Mouse (Mus musculus) heart, embryonic 16.5 days (tissue): ENCODE measurements around the gene Aarsd1. TPM values are rescaled to one million over a fixed set of nuclear protein-coding genes. Genes with fewer than 3 reads are reported as not detected.

Experiments used
- ATAC-seq: fragments of 200-750 bp; cut with Nextera tagmentation; replicated peaks from 2 replicates; pipeline ENCODE4 v1.8.0; 2017; ENCODE audit warnings: moderate number of reproducible peaks; ENCODE audit not compliant: insufficient read depth, low FRiP score; ENCODE audit errors: extremely low read depth
- H3K27ac ChIP-seq: fragments of 300-500 bp; sonication (generic); 2 replicates; pipeline ENCODE4 v1.5.1; 2014; ENCODE audit warnings: mild to moderate bottlenecking, low read length, control low read depth, moderate library complexity
- H3K27me3 ChIP-seq: fragments of 300-500 bp; sonication (generic); 2 replicates; pipeline ENCODE4 v1.6.1; 2014; ENCODE audit warnings: low read length, mixed read lengths; ENCODE audit not compliant: control insufficient read depth, insufficient read depth
- H3K36me3 ChIP-seq: fragments of 300-500 bp; sonication (generic); 2 replicates; pipeline ENCODE4 v1.6.1; 2014; ENCODE audit not compliant: control insufficient read depth, insufficient read depth
- H3K4me1 ChIP-seq: fragments of 300-500 bp; sonication (generic); 2 replicates; pipeline ENCODE4 v1.6.1; 2014; ENCODE audit warnings: low read length, mixed read lengths; ENCODE audit not compliant: control insufficient read depth, insufficient read depth
- H3K4me2 ChIP-seq: fragments of 300-500 bp; sonication (generic); 2 replicates; pipeline ENCODE4 v1.6.1; 2014; ENCODE audit warnings: low read depth, mild to moderate bottlenecking, control low read depth, low read length
- H3K4me3 ChIP-seq: fragments of 300-500 bp; sonication (generic); 2 replicates; pipeline ENCODE4 v1.5.1; 2014; ENCODE audit warnings: mild to moderate bottlenecking, control low read depth, low read length
- H3K9ac ChIP-seq: fragments of 300-500 bp; sonication (generic); 2 replicates; pipeline ENCODE4 v1.6.1; 2014; ENCODE audit warnings: low read length, control low read depth
- H3K9me3 ChIP-seq: fragments of 300-500 bp; sonication (generic); replicated peaks from 2 replicates; pipeline ENCODE4 v1.6.1; 2016; ENCODE audit warnings: low read length; ENCODE audit not compliant: control insufficient read depth
- WGBS: fragments of 180-500 bp; shearing (Covaris S2); extraction: QIAGEN DNeasy Blood & Tissue Kit; methylation state at CpG from one replicate; pipeline ENCODE4 v1.1.7; 2014; 5-methylcytosine and 5-hydroxymethylcytosine counted together
- microRNA-seq: library from miRNA; unstranded; fragments of <30 nt; microRNA quantifications from one replicate; pipeline ENCODE4, GENCODE M21; 2017
- polyA plus RNA-seq: library from polyadenylated mRNA; unstranded; fragments of >200 nt; fragmentation: Nextera tagmentation; extraction: Ambion mirVana; gene quantifications from 2 replicates; pipeline ENCODE4 v1.2.1, GENCODE M21; 2015

The Aarsd1 gene
- polyA plus RNA-seq, 1 experiment from 2014 or later: 42.8 TPM

DNA sequence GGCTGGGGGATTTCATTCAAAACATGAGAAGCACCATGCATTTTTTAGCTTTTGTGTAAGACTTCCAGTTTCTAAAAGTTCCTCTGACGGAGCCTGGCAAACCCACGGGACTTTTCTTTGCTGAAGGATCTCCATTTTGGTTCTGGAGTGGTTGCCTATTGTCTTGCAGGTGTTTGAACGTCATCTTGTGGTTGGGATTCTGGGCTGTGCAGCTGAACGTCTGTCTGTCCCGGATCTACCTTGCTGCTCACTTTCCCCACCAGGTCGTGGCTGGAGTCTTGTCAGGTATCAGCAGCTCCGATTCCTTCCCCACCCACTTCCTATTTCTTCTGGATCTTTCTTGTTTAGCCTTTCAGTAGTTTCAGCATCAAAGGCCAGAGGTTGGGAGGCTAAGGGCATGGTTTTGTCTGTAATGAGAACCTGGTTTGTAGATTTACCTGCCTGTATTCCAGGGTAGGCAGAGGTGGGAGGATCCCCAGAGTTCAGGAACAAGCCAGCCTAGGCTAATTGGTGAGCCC, 42.9 kb downstream of the Aarsd1 start:
- no peak for ATAC-seq
- no peak overlapping the region for H3K4me3 ChIP-seq
- no peaks in the 10 kb centered on the region for H3K4me1 ChIP-seq
- no peaks in the 10 kb centered on the region for H3K27me3 ChIP-seq
- H3K36me3 ChIP-seq: no peaks in the 10 kb centered on the region
- no peak overlapping the region for H3K27ac ChIP-seq
- no peak overlapping the region for H3K4me2 ChIP-seq
- no peak overlapping the region for H3K9ac ChIP-seq
- 61% methylated on average over 7 of the region's 7 CpGs for WGBS
- no peaks in the 10 kb centered on the region for H3K9me3 ChIP-seq

DNA sequence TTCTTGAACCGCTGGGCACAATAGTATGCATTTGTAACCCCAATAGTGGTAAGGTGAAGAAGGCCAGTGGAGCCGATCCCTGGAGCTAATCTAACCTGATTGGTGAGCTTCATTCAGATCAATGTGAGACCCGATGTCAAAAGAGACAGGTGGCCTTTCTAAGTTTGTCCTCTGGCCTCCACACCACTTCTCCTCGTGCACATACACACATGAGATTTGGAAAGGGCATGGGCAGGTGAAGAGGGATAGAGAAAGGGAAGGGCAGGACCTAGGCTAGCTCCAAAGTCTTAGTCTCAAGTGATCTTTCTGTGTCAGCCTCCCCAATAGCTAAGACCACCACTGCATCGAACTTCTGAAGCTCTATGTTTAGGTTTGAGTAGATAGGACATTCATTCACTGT, 47.3 kb downstream of the Aarsd1 start:
- 69% methylated on average over 5 of the region's 5 CpGs for WGBS
- H3K27me3 ChIP-seq: no peaks in the 10 kb centered on the region
- H3K4me2 ChIP-seq: no peak overlapping the region
- no peaks in the 10 kb centered on the region for H3K9me3 ChIP-seq
- no peak overlapping the region for H3K9ac ChIP-seq
- no peak for ATAC-seq
- H3K4me3 ChIP-seq: no peak overlapping the region
- no peaks in the 10 kb centered on the region for H3K4me1 ChIP-seq
- H3K27ac ChIP-seq: no peak overlapping the region
- no peaks in the 10 kb centered on the region for H3K36me3 ChIP-seq

DNA sequence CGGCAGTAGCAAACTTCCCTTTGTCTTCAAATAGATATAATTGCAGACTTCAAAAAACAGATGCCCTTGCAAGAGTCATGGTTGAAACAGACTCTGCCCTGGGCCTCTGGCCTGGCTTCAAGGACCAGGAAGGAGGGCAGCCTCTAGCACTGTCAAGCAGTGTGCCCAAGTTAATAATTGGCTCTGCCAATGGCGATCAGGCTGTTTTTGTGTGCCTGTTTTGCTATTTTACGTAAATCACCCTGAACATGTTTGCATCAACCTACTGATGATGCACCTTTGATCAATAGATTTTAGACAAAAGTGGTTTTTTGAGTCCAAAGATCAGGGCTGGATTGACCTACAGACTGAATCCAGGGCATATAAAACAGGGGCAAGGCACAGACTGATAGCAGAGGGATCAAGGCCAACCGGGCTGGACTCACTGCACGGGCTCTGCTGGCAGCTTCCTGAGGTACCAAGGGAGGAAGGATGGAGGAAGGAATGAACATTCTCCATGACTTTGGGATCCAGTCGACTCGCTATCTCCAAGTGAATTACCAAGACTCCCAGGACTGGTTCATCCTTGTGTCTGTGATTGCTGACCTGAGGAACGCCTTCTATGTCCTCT, 50.0 kb downstream of the Aarsd1 start, which contains the start of gene G6pc:
Gene G6pc (plus strand): TSS at position 236 of the 610 bp plus-strand sequence.
- Histone ChIP-seq H3K4me2 (no peak within 1 kb of the TSS), H3K4me3 (no peak within 1 kb of the TSS), H3K36me3 (no peaks in the 10 kb centered on the region), H3K4me1 (no peaks in the 10 kb centered on the region), H3K9ac (no peak within 1 kb of the TSS), H3K27me3 (no peaks in the 10 kb centered on the region), H3K9me3 (no peaks in the 10 kb centered on the region), H3K27ac (no peak within 1 kb of the TSS)
- no peak for ATAC-seq
- WGBS: 73% methylated on average over 8 of the region's 8 CpGs

DNA sequence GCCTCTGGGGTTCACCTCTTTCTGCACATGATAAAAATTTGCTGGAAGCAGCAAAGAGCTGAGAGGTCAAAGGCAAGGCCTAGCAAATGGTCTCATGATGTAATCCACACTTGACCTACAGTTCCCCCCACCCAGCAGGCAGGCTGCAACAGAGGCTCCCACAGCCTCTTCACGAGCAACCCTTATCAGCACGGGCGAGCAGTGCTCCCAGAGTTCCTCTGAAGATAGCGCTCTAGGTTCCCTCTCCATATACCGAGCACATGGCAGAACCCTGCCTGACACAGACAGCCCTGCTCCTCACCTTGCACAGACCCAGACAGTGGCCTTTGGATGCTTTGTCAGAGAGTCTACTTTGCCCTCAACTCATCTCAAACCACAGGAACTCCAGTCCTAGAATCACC, 52.9 kb downstream of the Aarsd1 start:
- H3K4me3 ChIP-seq: no peak overlapping the region
- H3K27ac ChIP-seq: no peak overlapping the region
- no peak overlapping the region for H3K9ac ChIP-seq
- 16% methylated on average over 5 of the region's 5 CpGs for WGBS
- H3K4me1 ChIP-seq: peaks cover 10% of the 10 kb centered on the region
- H3K27me3 ChIP-seq: no peaks in the 10 kb centered on the region
- H3K4me2 ChIP-seq: no peak overlapping the region
- no peaks in the 10 kb centered on the region for H3K36me3 ChIP-seq
- ATAC-seq: no peak
- H3K9me3 ChIP-seq: no peaks in the 10 kb centered on the region

DNA sequence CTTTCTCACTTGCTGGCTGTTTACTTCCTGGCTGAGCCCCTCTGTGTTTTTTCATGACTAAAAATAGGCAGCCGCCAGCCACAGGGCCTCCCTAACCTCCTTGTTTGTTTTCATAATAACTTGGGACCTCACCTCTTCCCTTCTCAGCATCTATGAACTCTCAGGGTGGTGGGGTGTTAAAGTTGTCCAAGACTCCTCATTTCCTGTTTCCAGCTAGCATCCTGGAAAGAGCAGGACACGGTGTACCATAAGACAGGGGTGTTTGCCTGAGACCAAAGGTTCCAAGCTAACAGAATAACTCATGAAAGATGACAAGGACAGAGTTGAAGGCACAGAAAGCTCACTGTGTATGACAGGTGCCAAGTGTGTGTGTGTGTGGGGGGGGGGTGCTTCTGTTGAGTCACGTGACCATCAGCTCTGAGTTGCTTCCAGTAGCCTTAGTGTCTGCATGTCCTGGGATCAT, 56.7 kb downstream of the Aarsd1 start:
- H3K4me1 ChIP-seq: peaks cover 10% of the 10 kb centered on the region
- H3K9ac ChIP-seq: no peak overlapping the region
- ATAC-seq: peak; percentile 32
- no peak overlapping the region for H3K4me3 ChIP-seq
- no peaks in the 10 kb centered on the region for H3K9me3 ChIP-seq
- H3K27me3 ChIP-seq: no peaks in the 10 kb centered on the region
- 28% methylated on average over 3 of the region's 3 CpGs for WGBS
- H3K4me2 ChIP-seq: no peak overlapping the region
- peak overlapping the region; percentile 73 for H3K27ac ChIP-seq
- H3K36me3 ChIP-seq: no peaks in the 10 kb centered on the region

DNA sequence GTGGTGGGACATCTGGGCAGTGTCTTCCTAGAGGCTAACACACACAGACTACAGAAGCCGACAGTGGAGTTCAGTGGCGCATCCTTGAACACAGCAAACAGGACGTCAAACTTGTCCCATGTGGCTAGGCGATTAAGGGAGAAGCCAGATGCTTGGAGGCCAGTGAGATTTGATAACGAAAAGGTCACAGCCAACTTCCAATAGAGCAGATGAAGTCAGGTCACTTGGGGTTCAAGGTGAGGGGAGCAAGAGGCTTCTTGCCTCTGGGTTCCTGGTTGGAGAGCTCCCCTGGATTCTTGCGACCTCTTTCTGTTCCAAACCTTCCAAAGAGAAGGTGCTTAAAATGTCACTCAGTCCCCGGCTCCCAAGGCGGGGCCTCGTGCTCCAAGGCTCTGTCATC, 57.6 kb downstream of the Aarsd1 start:
- H3K9me3 ChIP-seq: no peaks in the 10 kb centered on the region
- H3K4me3 ChIP-seq: no peak overlapping the region
- H3K36me3 ChIP-seq: no peaks in the 10 kb centered on the region
- no peak overlapping the region for H3K9ac ChIP-seq
- WGBS: 59% methylated on average over 9 of the region's 9 CpGs
- no peak overlapping the region for H3K4me2 ChIP-seq
- peaks cover 10% of the 10 kb centered on the region for H3K4me1 ChIP-seq
- no peak for ATAC-seq
- no peaks in the 10 kb centered on the region for H3K27me3 ChIP-seq
- H3K27ac ChIP-seq: peak overlapping the region; percentile 73

DNA sequence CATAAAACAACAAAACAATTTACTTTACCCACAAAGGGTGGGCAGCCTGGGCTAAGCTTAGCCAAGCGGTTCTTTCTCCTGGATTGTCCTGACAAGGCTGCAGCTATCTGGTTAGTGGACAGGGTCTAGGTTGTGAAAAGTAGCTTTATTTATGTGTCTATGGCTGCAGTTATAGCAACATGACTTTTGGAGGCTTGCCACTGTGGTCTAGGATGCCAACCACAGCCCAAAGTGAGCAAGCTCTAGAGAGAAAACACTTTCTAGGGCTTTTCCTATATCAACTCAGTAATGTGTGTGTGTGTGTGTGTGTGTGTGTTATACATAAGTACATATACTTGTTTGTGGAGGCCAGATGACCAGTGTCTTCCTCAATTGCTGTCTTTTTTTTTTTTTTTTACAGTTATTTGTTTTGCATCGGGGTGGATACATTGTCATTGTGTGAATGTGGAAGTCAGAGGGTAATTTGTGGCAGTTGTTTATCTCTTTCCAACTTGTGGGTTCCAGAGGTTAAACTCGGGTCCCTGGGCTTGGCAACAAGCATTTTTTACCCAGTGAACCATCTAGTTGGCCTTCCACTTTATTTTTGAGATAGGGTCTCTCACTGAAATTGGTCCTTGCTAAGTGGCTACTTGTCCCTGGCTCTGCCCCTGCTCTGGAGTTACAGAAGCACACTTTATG, 59.8 kb downstream of the Aarsd1 start:
- H3K4me1 ChIP-seq: peaks cover 10% of the 10 kb centered on the region
- no peak overlapping the region for H3K27ac ChIP-seq
- no peak for ATAC-seq
- no peaks in the 10 kb centered on the region for H3K36me3 ChIP-seq
- no peak overlapping the region for H3K4me2 ChIP-seq
- 78% methylated on average over 3 of the region's 3 CpGs for WGBS
- no peak overlapping the region for H3K9ac ChIP-seq
- no peaks in the 10 kb centered on the region for H3K27me3 ChIP-seq
- H3K9me3 ChIP-seq: no peaks in the 10 kb centered on the region
- H3K4me3 ChIP-seq: no peak overlapping the region

Small RNA genes lying within 50 kb of the gene (microRNA-seq; reads per million reads assigned to microRNA genes)
- 0.79 reads per million for gene Mir6929

Other genes starting within 250 kb of the Aarsd1 start
- gene Cntnap1, start 247.1 kb downstream of the Aarsd1 start, polyA plus RNA-seq: 0.89 and 1.0 TPM in 2 replicates
- 8.7 and 11.5 TPM in 2 replicates for gene Plekhh3, start 246.3 kb downstream of the Aarsd1 start, polyA plus RNA-seq
- 0.16 and 0.60 TPM in 2 replicates for gene Ccr10, start 242.2 kb downstream of the Aarsd1 start, polyA plus RNA-seq
- gene Ezh1, start 191.2 kb downstream of the Aarsd1 start, polyA plus RNA-seq: 14.7 and 17.1 TPM in 2 replicates
- gene Ramp2, start 171.6 kb downstream of the Aarsd1 start, polyA plus RNA-seq: 203 and 204 TPM in 2 replicates
- 105 and 107 TPM in 2 replicates for gene Vps25, start 163.9 kb downstream of the Aarsd1 start, polyA plus RNA-seq
- gene Wnk4, start 157.0 kb downstream of the Aarsd1 start, polyA plus RNA-seq: 6.8 and 7.3 TPM in 2 replicates
- gene Cntd1, start 138.6 kb downstream of the Aarsd1 start, polyA plus RNA-seq: 0.87 and 0.91 TPM in 2 replicates
- gene Coa3, start 138.5 kb downstream of the Aarsd1 start, polyA plus RNA-seq: 166 and 175 TPM in 2 replicates
- gene Becn1, start 115.3 kb downstream of the Aarsd1 start, polyA plus RNA-seq: 135 TPM in 2 replicates
- 94.1 and 103 TPM in 2 replicates for gene Psme3, start 101.4 kb downstream of the Aarsd1 start, polyA plus RNA-seq
- 0.89 and 0.92 TPM in 2 replicates for gene Aoc2, start 92.6 kb downstream of the Aarsd1 start, polyA plus RNA-seq
- gene Aoc3, start 87.0 kb downstream of the Aarsd1 start, polyA plus RNA-seq: 2.2 and 2.6 TPM in 2 replicates
- gene G6pc, start 50.1 kb downstream of the Aarsd1 start, polyA plus RNA-seq: not detected in 2 replicates
- 15.8 and 17.2 TPM in 2 replicates for gene Gm27029, start 7.2 kb upstream of the Aarsd1 start, polyA plus RNA-seq
- 15.4 and 17.0 TPM in 2 replicates for gene Rundc1, start 7.5 kb upstream of the Aarsd1 start, polyA plus RNA-seq
- gene Ptges3l, start 7.7 kb upstream of the Aarsd1 start, polyA plus RNA-seq: 78.9 and 83.6 TPM in 2 replicates
- gene Rpl27, start 24.7 kb upstream of the Aarsd1 start, polyA plus RNA-seq: 166 and 174 TPM in 2 replicates
- gene Ifi35, start 30.8 kb upstream of the Aarsd1 start, polyA plus RNA-seq: 25.1 and 31.9 TPM in 2 replicates
- gene Rnd2, start 47.4 kb upstream of the Aarsd1 start, polyA plus RNA-seq: 7.9 and 8.2 TPM in 2 replicates
- 33.0 and 37.9 TPM in 2 replicates for gene Vat1, start 48.6 kb upstream of the Aarsd1 start, polyA plus RNA-seq
- gene Brca1, start 134.3 kb upstream of the Aarsd1 start, polyA plus RNA-seq: 5.8 and 7.1 TPM in 2 replicates
- gene Nbr1, start 134.5 kb upstream of the Aarsd1 start, polyA plus RNA-seq: 65.4 and 65.5 TPM in 2 replicates
- gene Tmem106a, start 164.6 kb upstream of the Aarsd1 start, polyA plus RNA-seq: 3.5 and 4.3 TPM in 2 replicates
- gene Gm11634, start 181.6 kb upstream of the Aarsd1 start, polyA plus RNA-seq: not detected in 2 replicates
- gene Rdm1, start 209.6 kb upstream of the Aarsd1 start, polyA plus RNA-seq: 48.5 and 53.1 TPM in 2 replicates
- 6.4 and 7.8 TPM in 2 replicates for gene Arl4d, start 247.9 kb upstream of the Aarsd1 start, polyA plus RNA-seq